Comparison of ENCODE assay signal across 19 mouse cellular contexts in genomic region chr5:100634885-100635478, GRCm38 (mm10). TPM values are rescaled to one million over a fixed set of nuclear protein-coding genes. Genes with fewer than 3 reads are reported as not detected.
A peak's percentile ranks its signal among the peaks of the same experiment; 100 is the strongest.
DNase-seq lines count a peak whose midpoint lies in the region; ATAC-seq and TF ChIP-seq lines count a peak whose summit lies in the region.
"Had no signal": no experiment of that assay in that cellular context is flagged by ENCODE, and none has a peak within 500 bp of the region (broad histone marks: within the 10 kb centered on the region; RNA-seq: fewer than 3 reads in every experiment).

No protein-coding gene starts in this region.

- H3K4me3 ChIP-seq in G1E (ENCODE audit: low read depth, low read length), result peak overlapping the region; percentile 59; the same call in 1 of the 2 replicates
- H3K4me3 ChIP-seq in liver, embryonic 12.5 days, result no peak overlapping the region
- H3K4me3 ChIP-seq: embryonic facial prominence, embryonic 13.5 days; heart, embryonic 15.5 days; hindbrain, embryonic 13.5 days; neural tube, embryonic 13.5 days had no signal

- H3K27me3 ChIP-seq in G1E (ENCODE audit: insufficient read depth, low read length), result peaks cover 12% of the 10 kb centered on the region; the same call in 1 of the 2 replicates
- H3K27me3 ChIP-seq in liver, embryonic 12.5 days (replicated peaks), result no peaks in the 10 kb centered on the region
- H3K27me3 ChIP-seq: embryonic facial prominence, embryonic 13.5 days; heart, embryonic 15.5 days; hindbrain, embryonic 13.5 days; neural tube, embryonic 13.5 days; Patski had no signal

- no peaks in the 10 kb centered on the region for H3K36me3 ChIP-seq in G1E (replicated peaks)
- no peaks in the 10 kb centered on the region for H3K36me3 ChIP-seq in liver, embryonic 12.5 days
- H3K36me3 ChIP-seq: embryonic facial prominence, embryonic 13.5 days; heart, embryonic 15.5 days; hindbrain, embryonic 13.5 days; neural tube, embryonic 13.5 days had no signal

- no peak for ATAC-seq in G1E (ENCODE audit: extremely low read depth, insufficient number of reproducible peaks, low FRiP score, poor library complexity, severe bottlenecking)
- no peak for ATAC-seq in liver, embryonic 12.5 days
- peak; percentile 21 for ATAC-seq in megakaryocyte progenitor cell, adult 5-6 weeks (replicated peaks; ENCODE audit: poor library complexity)
- ATAC-seq: midbrain, embryonic 16.5 days; Patski had no signal

- H3K27ac ChIP-seq in liver, embryonic 12.5 days, result peak overlapping the region; percentile 87
- H3K27ac ChIP-seq: embryonic facial prominence, embryonic 13.5 days; heart, embryonic 15.5 days; hindbrain, embryonic 13.5 days; neural tube, embryonic 13.5 days had no signal

- DNase-seq in A20 (ENCODE audit: low read depth, low spot score) (peak; percentile 67), G1E (ENCODE audit: low spot score) (no peak)
- no peak for DNase-seq in cerebellum, adult 8-10 months
- DNase-seq in gastrocnemius, postnatal 4 days (ENCODE audit: low spot score in 2 of 2), result no peak
- no peak for DNase-seq in right cerebral cortex, postnatal 25 days
- DNase-seq: cerebellum, adult 11 months; gastrocnemius, postnatal 36 days; kidney, adult 11 months; kidney, postnatal 25 days; lung, adult 18-20 months; lung, postnatal 36 days had no signal

- H3K4me1 ChIP-seq in G1E (ENCODE audit: insufficient read depth, low read depth, low read length), result peaks cover 75% of the 10 kb centered on the region
- H3K4me1 ChIP-seq in liver, embryonic 12.5 days, result peaks cover 79% of the 10 kb centered on the region
- H3K4me1 ChIP-seq: embryonic facial prominence, embryonic 13.5 days; heart, embryonic 15.5 days; hindbrain, embryonic 13.5 days; neural tube, embryonic 13.5 days had no signal

- H3K9me3 ChIP-seq in G1E (replicated peaks), result no peaks in the 10 kb centered on the region
- no peaks in the 10 kb centered on the region for H3K9me3 ChIP-seq in liver, embryonic 12.5 days (replicated peaks)
- H3K9me3 ChIP-seq: embryonic facial prominence, embryonic 13.5 days; heart, embryonic 15.5 days; hindbrain, embryonic 13.5 days; neural tube, embryonic 13.5 days had no signal

- TF ChIP-seq CTCF in G1E (IDR thresholded peaks at IDR 0.05; ENCODE audit: low read depth, low read length), result no peak

- 0 out of 2 replicates have a peak overlapping the region, but pooled peaks have one; percentile 34 for H3K4me2 ChIP-seq in liver, embryonic 12.5 days
- H3K4me2 ChIP-seq: embryonic facial prominence, embryonic 13.5 days; heart, embryonic 15.5 days; hindbrain, embryonic 13.5 days; neural tube, embryonic 13.5 days had no signal

- H3K9ac ChIP-seq in liver, embryonic 12.5 days, result peak overlapping the region; percentile 36; the same call in 1 of the 2 replicates
- H3K9ac ChIP-seq: embryonic facial prominence, embryonic 13.5 days; heart, embryonic 15.5 days; hindbrain, embryonic 13.5 days; neural tube, embryonic 13.5 days had no signal

- 51% methylated on average over 8 of the region's 8 CpGs for WGBS in liver, embryonic 12.5 days (ENCODE audit: insufficient replicate concordance)

RNA-seq across cellular contexts. Expression of gene Coq2, which starts 40.0 kb away (rescaled TPM):
- total RNA-seq in G1E (2014; fragmentation: Nextera tagmentation), result 19.5 and 21.7 TPM in 2 replicates
- total RNA-seq in G1E (2017), result 29.5 and 37.7 TPM in 2 replicates
- polyA plus RNA-seq in G1E (2012), result 47.1 and 78.4 TPM in 2 replicates
- 42.4 and 42.8 TPM in 2 replicates for polyA plus RNA-seq in liver, embryonic 12.5 days (2016; fragmentation: Nextera tagmentation; extraction: Ambion mirVana)
- 41.9 and 51.4 TPM in 2 replicates for total RNA-seq in megakaryocyte progenitor cell, adult 5-6 weeks (2015)
- total RNA-seq in megakaryocyte progenitor cell, adult 5-6 weeks (2017), result 41.3 and 42.0 TPM in 2 replicates
- total RNA-seq in gastrocnemius, postnatal 4 days (2021), result 10 to 100 TPM; 38.3 to 39.9 TPM
